Mouse (Mus musculus) yolk sac, embryonic 10.5 days (tissue): ENCODE results near the gene Fancm.
"Not testable (repeated sequence)": the region's sequence is repeated elsewhere in the genome, so short reads cannot be mapped to it uniquely, and the experiment has no call there.

Experiments
- DNase-seq: peaks from one replicate; pipeline ENCODE4 v3.0.0-alpha.2; 2017; ENCODE audit warnings: low spot score

Gene Fancm

DNA sequence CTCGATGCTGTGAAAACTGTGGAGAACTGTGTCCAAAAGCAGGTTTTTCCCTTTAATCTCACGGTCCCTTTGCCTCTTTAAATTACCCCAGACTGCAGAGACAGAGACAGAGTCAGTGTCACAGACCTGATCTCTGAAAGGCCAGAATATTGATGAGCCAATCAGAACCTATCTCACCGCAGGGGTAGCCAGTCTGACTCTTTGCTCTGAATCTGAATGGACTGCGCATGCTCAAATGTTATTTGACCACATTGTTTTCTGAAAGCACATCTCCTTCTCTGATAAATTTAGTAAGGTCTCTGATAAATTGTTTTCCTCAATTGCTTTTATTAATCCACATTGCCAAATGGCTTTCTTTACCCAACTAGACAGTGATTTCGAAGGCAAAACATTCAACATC is 44.0 kb downstream of the Fancm start:
- no peak for DNase-seq

DNA sequence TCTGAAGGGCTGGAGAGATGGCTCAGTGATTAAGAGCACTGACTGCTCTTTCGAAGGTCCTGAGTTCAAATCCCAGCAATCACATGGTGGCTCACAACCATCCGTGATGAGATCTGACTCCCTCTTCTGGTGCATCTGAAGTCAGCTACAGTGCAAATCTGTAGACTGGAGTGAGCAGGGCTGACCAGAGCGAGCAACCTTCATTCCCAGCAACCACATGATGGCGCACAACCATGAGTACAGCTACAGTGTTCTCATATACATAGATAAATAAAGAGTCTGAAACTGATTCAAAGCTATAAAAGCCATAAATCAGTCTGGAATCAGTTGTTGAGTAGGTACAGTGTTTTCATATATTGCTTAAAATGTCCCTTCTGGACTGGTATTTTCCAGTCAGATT is 60.7 kb downstream of the Fancm start:
- not testable (repeated sequence) for DNase-seq

DNA sequence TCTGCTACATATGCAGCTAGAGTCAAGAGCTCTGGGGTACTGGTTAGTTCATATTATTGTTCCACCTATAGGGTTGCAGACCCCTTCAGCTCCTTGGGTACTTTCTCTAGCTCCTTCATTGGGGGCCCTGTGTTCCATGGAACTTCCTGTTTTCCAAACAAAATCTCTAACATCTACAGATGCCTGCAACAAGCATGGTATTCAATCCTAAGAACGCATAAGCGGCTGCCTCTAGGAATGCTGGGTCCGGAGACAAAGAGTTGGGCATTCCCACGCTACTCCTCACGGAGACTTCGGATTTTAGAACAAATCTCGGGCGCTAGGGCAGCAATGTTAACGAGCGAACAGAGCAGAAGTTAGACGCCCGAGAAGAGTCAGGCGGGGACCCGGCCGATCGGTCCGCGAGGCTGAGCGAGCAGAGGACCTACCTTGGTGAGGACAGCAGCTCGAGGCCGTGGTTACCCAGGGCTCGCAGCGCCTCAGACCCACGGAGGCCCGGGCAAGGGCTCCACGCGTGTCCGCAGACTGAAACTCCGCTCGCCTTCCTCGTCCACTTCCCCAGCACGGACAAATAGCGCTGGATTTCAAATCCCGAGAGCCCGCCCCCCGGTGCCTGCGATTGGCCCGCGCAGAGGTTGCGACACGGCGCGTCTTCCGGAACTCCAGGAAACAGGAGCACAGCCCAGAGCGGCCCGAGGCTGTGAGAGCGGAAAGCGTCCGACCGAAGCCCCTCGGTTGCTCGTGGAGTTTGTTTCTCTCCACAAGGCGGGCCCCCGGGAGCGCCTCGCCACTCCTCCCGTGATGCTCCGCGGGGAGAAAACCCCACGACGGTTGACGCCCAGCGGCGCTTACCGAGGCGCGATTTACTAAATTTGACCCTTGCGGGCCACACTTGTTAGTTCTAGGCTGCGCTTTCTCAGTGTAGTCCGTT is 96.9 kb downstream of the Fancm start, which contains the start of gene Mis18bp1:
Gene Mis18bp1, minus strand, starts transcription at position 584 of the 931 bp plus-strand sequence.
- peak; percentile 96 for DNase-seq

DNA sequence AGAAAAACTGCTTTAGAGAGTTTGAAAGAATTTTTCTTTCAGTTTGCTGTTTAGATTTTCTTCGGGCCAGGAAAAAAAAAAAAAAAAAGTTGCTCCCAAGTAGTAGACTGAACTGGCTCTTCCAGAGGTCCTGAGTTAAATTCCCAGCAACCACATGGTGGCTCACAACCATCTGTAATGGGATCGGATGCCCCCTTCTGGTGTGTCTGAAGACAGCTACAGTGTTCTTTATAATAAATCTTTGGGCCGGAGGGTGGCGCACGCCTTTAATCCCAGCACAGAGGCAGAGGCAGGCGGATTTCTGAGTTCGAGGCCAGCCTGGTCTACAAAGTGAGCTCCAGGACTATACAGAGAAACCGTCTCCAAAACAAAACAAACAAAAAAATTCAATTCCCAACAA is 97.6 kb downstream of the Fancm start:
- not testable (repeated sequence) for DNase-seq

DNA sequence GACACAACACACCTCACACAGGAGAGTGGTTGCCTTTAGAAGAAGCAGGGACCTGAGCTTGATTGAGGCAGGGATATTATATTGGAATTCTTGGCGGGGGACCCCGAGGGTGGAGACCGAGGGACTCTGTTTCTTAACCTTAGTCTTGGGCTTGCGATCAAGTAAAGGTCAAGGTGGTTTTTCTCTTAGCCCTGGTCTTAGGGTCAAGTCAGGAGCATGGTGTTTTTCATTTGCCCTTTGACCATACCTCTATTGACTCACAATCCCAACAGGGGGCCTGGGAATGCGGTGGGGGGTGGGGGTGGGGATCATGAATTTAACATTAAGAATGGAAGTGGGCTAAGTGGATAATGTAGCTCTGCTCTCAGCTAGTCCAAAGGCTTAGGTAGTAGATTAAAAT is 98.3 kb downstream of the Fancm start:
- DNase-seq, result no peak
